Mouse (Mus musculus) forebrain, embryonic 12.5 days (tissue): ENCODE measurements at regions not wholly inside any gene's neighbourhood (a gene's known extent, or its start where the extent isn't known, plus 50 kb on each side); places are given as distances from the start of the nearest gene placed in this dataset.

ENCODE experiments used
- ATAC-seq: fragments of 200-750 bp; cut with Nextera tagmentation; 2 replicates; pipeline ENCODE4 v1.8.0; 2017; ENCODE audit warnings: moderate TSS enrichment; ENCODE audit not compliant: low FRiP score
- H3K27ac ChIP-seq: fragments of 300-500 bp; sonication (generic); 2 replicates; pipeline ENCODE4 v1.5.1; 2016; ENCODE audit warnings: mild to moderate bottlenecking
- H3K27me3 ChIP-seq: fragments of 300-500 bp; sonication (generic); 2 replicates; pipeline ENCODE4 v1.6.1; 2016; ENCODE audit warnings: mild to moderate bottlenecking
- H3K36me3 ChIP-seq: fragments of 300-500 bp; sonication (generic); replicated peaks from 2 replicates; pipeline ENCODE4 v1.6.1; 2016; ENCODE audit warnings: mild to moderate bottlenecking
- H3K4me1 ChIP-seq: fragments of 300-500 bp; sonication (generic); 2 replicates; pipeline ENCODE4 v1.6.1; 2016
- H3K4me2 ChIP-seq: fragments of 300-500 bp; sonication (generic); 2 replicates; pipeline ENCODE4 v1.6.1; 2016; ENCODE audit warnings: mild to moderate bottlenecking, moderate library complexity
- H3K4me3 ChIP-seq: fragments of 300-500 bp; sonication (generic); replicated peaks from 2 replicates; pipeline ENCODE4 v1.5.1; 2016; ENCODE audit warnings: mild to moderate bottlenecking
- H3K9ac ChIP-seq: fragments of 300-500 bp; sonication (generic); 2 replicates; pipeline ENCODE4 v1.6.1; 2016; ENCODE audit warnings: mild to moderate bottlenecking
- H3K9me3 ChIP-seq: fragments of 300-500 bp; sonication (generic); 2 replicates; pipeline ENCODE4 v1.6.1; 2016
- WGBS: fragments of 180-500 bp; shearing (Covaris S2); methylation state at CpG from one replicate; pipeline ENCODE4 v1.1.7; 2016; 5-methylcytosine and 5-hydroxymethylcytosine counted together

- Histone ChIP-seq H3K36me3 (no peaks in the 10 kb centered on the region), H3K4me1 (no peaks in the 10 kb centered on the region), H3K27me3 (no peaks in the 10 kb centered on the region), H3K9me3 (no peaks in the 10 kb centered on the region), H3K4me3 (no peak overlapping the region), H3K9ac (no peak overlapping the region), H3K27ac (no peak overlapping the region), H3K4me2 (no peak overlapping the region)
- ATAC-seq = no peak
- 87% methylated on average over 4 of the region's 4 CpGs for WGBS
These were observed 221.7 kb downstream of the Pros1 start for GRCm38 (mm10) chr16:63075814-63076213.

GRCm38 (mm10) chr16:63081383-63081782 is 227.3 kb downstream of the Pros1 start:
- H3K27ac ChIP-seq = no peak overlapping the region
- no peak overlapping the region for H3K9ac ChIP-seq
- ATAC-seq = peak; percentile 60; the same call in 1 of the 2 replicates
- H3K4me3 ChIP-seq = no peak overlapping the region
- 62% methylated on average over 3 of the region's 3 CpGs for WGBS
- no peak overlapping the region for H3K4me2 ChIP-seq
- no peaks in the 10 kb centered on the region for H3K27me3 ChIP-seq
- H3K9me3 ChIP-seq = no peaks in the 10 kb centered on the region
- H3K4me1 ChIP-seq = peaks cover 3% of the 10 kb centered on the region; the same call in 1 of the 2 replicates
- H3K36me3 ChIP-seq = no peaks in the 10 kb centered on the region

DNA sequence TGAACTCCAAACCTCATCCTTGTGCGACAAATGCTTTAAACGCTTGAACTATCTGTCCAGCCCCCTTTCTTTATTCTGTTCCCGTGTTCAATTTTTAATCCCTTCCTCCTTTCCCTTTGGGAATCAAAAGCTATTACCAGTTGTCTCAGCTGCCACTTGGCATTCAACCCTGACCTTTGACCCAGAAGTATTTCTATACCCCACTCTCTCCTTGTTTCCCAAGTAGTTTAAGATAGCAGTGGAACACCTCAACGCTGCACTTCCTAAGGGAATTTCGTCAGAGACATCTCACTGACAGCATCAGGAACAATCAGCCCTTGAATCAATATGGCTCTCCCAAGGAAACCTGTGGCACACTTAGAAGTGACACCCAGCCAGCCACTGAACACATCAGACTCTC is 229.1 kb downstream of the Pros1 start:
- no peak overlapping the region for H3K4me3 ChIP-seq
- no peaks in the 10 kb centered on the region for H3K27me3 ChIP-seq
- ATAC-seq = no peak
- H3K27ac ChIP-seq = no peak overlapping the region
- H3K4me2 ChIP-seq = no peak overlapping the region
- no peaks in the 10 kb centered on the region for H3K9me3 ChIP-seq
- H3K4me1 ChIP-seq = peaks cover 3% of the 10 kb centered on the region; the same call in 1 of the 2 replicates
- 41% methylated on average over 5 of the region's 5 CpGs for WGBS
- no peaks in the 10 kb centered on the region for H3K36me3 ChIP-seq
- H3K9ac ChIP-seq = no peak overlapping the region

GRCm38 (mm10) chr16:63084021-63084756 is 230.1 kb downstream of the Pros1 start:
- Histone ChIP-seq H3K36me3 (no peaks in the 10 kb centered on the region), H3K4me1 (peaks cover 3% of the 10 kb centered on the region; the same call in 1 of the 2 replicates), H3K9ac (no peak overlapping the region), H3K9me3 (no peaks in the 10 kb centered on the region), H3K4me2 (no peak overlapping the region), H3K27me3 (no peaks in the 10 kb centered on the region), H3K27ac (no peak overlapping the region), H3K4me3 (no peak overlapping the region)
- WGBS = 81% methylated on average over 10 of the region's 10 CpGs
- ATAC-seq = no peak

GRCm38 (mm10) chr16:63086086-63086796 is 232.1 kb downstream of the Pros1 start:
- Histone ChIP-seq H3K9me3 (no peaks in the 10 kb centered on the region), H3K4me3 (no peak overlapping the region), H3K4me1 (peaks cover 3% of the 10 kb centered on the region; the same call in 1 of the 2 replicates), H3K36me3 (no peaks in the 10 kb centered on the region), H3K9ac (no peak overlapping the region), H3K27ac (no peak overlapping the region), H3K4me2 (no peak overlapping the region), H3K27me3 (0 out of 2 replicates have a peak, but pooled peaks cover 4% of the 10 kb centered on the region)
- WGBS = 87% methylated on average over 9 of the region's 9 CpGs
- ATAC-seq = no peak

DNA sequence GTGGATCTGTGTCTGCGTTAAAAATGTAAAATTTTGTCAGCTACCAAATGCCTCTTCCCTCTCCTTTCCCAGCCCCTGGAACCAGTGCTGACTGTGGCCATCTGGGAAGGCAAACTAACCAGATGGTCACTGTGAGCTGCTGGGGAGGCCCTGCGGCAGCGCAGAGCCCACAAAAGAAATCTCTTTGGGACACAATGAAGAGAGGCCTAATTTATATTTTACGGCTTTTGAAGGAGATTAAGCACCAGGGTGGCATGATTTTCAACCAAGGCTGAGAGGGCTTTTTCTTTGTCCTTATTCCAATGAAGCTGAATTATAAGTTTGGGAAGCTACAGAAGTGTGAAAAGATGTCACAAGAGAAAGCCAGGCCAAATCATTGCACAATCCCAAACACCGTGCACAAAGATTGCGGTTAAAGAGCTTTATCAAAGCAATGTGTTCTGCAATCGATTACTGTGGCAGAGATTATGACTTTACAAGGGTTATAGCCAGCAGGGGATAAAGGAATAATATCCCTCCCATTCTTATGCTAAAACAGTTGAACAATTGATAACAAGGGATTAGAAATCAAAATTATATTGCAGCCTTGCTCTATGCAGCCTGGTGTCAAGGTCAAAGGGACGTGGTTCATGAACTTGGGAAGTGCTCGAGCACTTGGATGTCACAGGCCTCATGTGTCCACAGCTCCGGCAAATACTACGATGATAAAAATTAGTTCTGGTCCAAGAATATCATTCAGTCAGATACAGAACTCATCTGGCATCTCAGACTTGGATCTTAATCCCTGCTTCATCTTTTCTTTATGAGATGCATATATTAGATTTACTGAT is 237.6 kb downstream of the Pros1 start:
- H3K27ac ChIP-seq = peak overlapping the region; percentile 83
- H3K27me3 ChIP-seq = peaks cover 4% of the 10 kb centered on the region; the same call in 1 of the 2 replicates
- no peaks in the 10 kb centered on the region for H3K36me3 ChIP-seq
- H3K4me3 ChIP-seq = no peak overlapping the region
- H3K9me3 ChIP-seq = no peaks in the 10 kb centered on the region
- H3K9ac ChIP-seq = no peak overlapping the region
- ATAC-seq = peak; percentile 91
- no peak overlapping the region for H3K4me2 ChIP-seq
- 15% methylated on average over 11 of the region's 11 CpGs for WGBS
- peaks cover 10% of the 10 kb centered on the region for H3K4me1 ChIP-seq

GRCm38 (mm10) chr16:63094126-63094840 is 240.2 kb downstream of the Pros1 start:
- H3K9me3 ChIP-seq = no peaks in the 10 kb centered on the region
- no peak overlapping the region for H3K27ac ChIP-seq
- no peak overlapping the region for H3K4me2 ChIP-seq
- no peak overlapping the region for H3K4me3 ChIP-seq
- peaks cover 4% of the 10 kb centered on the region; the same call in 1 of the 2 replicates for H3K27me3 ChIP-seq
- peaks cover 10% of the 10 kb centered on the region for H3K4me1 ChIP-seq
- H3K36me3 ChIP-seq = no peaks in the 10 kb centered on the region
- no peak for ATAC-seq
- WGBS = 93% methylated on average over 5 of the region's 5 CpGs
- H3K9ac ChIP-seq = no peak overlapping the region

DNA sequence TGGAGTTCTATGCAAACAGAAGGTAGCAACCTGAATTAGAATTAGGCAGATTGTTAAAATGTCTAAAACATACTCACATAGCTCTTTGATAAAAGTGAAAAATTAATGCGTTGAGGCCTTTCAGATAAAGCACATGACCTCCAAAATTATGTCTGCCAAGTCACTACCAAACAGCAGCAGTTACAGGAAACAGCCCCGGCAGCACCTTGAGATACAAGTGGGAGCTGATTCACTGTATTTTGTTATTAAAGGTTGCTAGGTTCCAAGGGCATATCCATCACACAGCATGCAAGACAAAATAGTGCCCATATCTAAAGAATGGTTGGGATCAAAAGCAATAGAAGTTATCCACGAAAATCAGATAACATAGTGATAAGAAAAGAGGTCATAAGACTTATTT is 248.3 kb downstream of the Pros1 start:
- no peak overlapping the region for H3K4me3 ChIP-seq
- H3K9ac ChIP-seq = no peak overlapping the region
- no peaks in the 10 kb centered on the region for H3K4me1 ChIP-seq
- no peak for ATAC-seq
- H3K4me2 ChIP-seq = no peak overlapping the region
- H3K36me3 ChIP-seq = no peaks in the 10 kb centered on the region
- H3K9me3 ChIP-seq = no peaks in the 10 kb centered on the region
- 82% methylated on average over 3 of the region's 3 CpGs for WGBS
- H3K27ac ChIP-seq = no peak overlapping the region
- H3K27me3 ChIP-seq = no peaks in the 10 kb centered on the region

- Histone ChIP-seq H3K27ac (no peak overlapping the region), H3K9ac (no peak overlapping the region), H3K36me3 (no peaks in the 10 kb centered on the region), H3K4me2 (no peak overlapping the region), H3K27me3 (no peaks in the 10 kb centered on the region), H3K4me1 (no peaks in the 10 kb centered on the region), H3K4me3 (no peak overlapping the region), H3K9me3 (no peaks in the 10 kb centered on the region)
- no peak for ATAC-seq
- WGBS = 91% methylated on average over 1 of the region's 1 CpGs
These were observed 248.8 kb downstream of the Pros1 start for GRCm38 (mm10) chr16:63102930-63103329.

DNA sequence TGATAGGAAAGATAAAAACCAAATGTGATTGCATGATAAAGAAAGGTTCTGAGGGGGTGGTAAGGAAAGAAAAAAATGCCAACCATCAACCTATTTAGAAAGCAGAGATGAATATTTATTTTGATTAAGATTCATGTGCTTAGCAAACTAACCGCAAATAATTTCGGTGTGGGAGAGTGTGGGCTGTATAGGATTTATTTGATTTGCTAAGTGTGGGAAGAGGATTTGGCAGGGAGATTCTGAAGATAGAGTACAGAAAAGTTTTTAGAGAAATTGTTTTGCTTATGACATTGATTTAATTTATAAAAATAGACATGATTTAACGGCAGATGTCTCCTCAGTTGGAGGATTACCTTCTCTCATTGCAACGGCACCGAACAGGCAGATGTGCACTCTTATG is 250.3 kb downstream of the Pros1 start:
- Histone ChIP-seq H3K4me1 (no peaks in the 10 kb centered on the region), H3K27me3 (no peaks in the 10 kb centered on the region), H3K9me3 (no peaks in the 10 kb centered on the region), H3K4me2 (no peak overlapping the region), H3K4me3 (no peak overlapping the region), H3K27ac (no peak overlapping the region), H3K9ac (no peak overlapping the region), H3K36me3 (no peaks in the 10 kb centered on the region)
- no peak for ATAC-seq
- WGBS = 92% methylated on average over 5 of the region's 5 CpGs

DNA sequence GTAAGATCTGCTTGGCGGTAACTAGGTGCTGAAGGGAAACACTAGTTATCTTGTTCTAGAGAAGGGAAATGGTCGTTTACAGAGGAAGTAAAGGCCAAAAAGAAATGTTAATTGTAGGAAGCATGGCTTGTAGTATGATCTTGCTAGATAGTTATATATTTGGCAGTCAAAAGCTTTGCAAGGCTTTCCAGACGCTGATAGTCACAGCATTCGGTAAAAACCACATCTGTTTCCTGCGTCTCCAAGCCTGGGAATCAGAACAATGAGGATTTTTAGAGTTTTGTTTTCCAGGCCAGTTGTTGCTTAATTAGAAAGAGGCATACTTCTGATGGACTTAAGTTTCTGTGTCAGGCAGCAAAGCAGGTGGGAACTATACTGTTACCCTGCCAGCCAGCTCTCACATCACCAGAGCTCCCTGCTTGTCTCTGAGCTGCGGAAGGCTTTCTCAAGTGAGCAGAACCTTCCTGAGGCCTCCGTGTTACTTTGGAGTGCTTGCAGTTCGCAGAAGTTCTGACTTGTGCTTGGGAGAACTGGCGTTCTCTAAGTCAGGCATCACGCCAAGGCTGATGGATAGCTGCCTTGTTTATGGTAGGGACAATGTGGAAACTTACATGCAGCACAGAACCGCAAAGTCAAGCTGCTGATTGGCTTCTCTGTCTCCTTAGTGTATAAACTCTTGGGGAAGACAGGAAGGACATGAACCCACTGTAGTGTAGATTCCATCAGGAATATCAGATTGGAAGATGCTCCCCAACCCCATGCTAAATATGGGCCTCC is 251.0 kb downstream of the Pros1 start:
- H3K27ac ChIP-seq = no peak overlapping the region
- WGBS = 86% methylated on average over 11 of the region's 11 CpGs
- no peak overlapping the region for H3K9ac ChIP-seq
- ATAC-seq = no peak
- no peaks in the 10 kb centered on the region for H3K27me3 ChIP-seq
- no peak overlapping the region for H3K4me3 ChIP-seq
- no peaks in the 10 kb centered on the region for H3K36me3 ChIP-seq
- H3K4me1 ChIP-seq = no peaks in the 10 kb centered on the region
- H3K4me2 ChIP-seq = no peak overlapping the region
- no peaks in the 10 kb centered on the region for H3K9me3 ChIP-seq
